Mouse (Mus musculus) telencephalon, adult 2 months (tissue): ENCODE results near the gene Tubg2.

Experiments
- DNase-seq: peaks from one replicate; pipeline ENCODE4 v3.0.0-alpha.2; 2011; ENCODE audit warnings: low read depth, low spot score

The Tubg2 gene

DNA sequence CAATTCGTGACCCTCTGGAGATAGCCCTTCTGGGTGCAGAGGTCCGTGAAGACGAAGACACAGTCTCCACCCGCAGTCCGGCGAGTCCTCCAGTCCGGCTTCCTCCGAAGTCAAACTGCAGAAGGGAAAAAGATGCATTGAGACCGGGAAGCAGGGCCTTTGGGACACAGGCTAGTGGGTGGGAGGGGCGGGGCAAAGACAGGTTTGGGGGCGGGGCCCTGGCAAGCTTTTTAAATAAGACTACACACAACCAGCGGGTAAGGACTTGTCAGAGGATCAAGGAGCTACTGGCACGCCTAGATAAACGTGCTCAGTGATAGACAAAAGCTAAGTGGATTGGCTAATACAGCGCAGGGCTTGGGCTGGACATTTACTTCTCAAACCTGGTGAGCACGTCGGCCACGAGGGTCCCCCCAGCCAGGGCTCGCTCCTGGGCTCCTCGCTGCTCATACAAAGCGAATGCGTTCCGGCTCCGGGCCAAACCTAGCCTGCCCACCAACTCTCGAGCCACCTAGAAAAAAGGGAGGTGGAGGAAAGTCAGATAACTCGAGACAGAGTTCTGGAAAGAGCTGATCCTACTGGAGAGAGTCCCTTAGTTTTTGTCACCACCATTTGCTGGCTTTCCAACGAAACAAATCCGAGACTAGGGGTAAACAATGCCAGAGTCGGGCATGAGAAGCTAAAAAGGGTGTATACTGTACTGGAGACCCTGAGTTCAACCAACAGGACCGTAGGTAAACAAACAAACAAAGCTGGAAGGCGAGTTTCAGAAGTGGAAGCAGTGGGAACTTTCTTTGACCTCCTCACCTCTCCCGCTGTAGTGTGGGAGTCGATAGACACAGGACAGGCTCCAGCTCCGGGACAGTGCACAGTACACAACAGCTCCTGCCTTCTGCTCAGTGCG is 9.2 kb downstream of the Tubg2 start:
- no peak for DNase-seq

GRCm38 (mm10) chr11:101166357-101166756 is 10.7 kb downstream of the Tubg2 start:
- DNase-seq: no peak

GRCm38 (mm10) chr11:101167211-101167962 is 11.7 kb downstream of the Tubg2 start:
- no peak for DNase-seq

GRCm38 (mm10) chr11:101167963-101168300 is 12.2 kb downstream of the Tubg2 start:
- DNase-seq: no peak

- DNase-seq: no peak
Measured at GRCm38 (mm10) chr11:101168301-101168980, 12.7 kb downstream of the Tubg2 start.

GRCm38 (mm10) chr11:101169301-101170107 is 13.8 kb downstream of the Tubg2 start:
- DNase-seq: no peak

GRCm38 (mm10) chr11:101170354-101170810 is 14.7 kb downstream of the Tubg2 start, which contains the start of gene Cntnap1:
Cntnap1 (plus strand) TSS chr11:101170523.
- no peak for DNase-seq

GRCm38 (mm10) chr11:101170811-101171610 is 15.3 kb downstream of the Tubg2 start, which contains the start of gene Plekhh3:
Plekhh3 (minus strand) TSS chr11:101171351.
- peak; percentile 98 for DNase-seq

DNA sequence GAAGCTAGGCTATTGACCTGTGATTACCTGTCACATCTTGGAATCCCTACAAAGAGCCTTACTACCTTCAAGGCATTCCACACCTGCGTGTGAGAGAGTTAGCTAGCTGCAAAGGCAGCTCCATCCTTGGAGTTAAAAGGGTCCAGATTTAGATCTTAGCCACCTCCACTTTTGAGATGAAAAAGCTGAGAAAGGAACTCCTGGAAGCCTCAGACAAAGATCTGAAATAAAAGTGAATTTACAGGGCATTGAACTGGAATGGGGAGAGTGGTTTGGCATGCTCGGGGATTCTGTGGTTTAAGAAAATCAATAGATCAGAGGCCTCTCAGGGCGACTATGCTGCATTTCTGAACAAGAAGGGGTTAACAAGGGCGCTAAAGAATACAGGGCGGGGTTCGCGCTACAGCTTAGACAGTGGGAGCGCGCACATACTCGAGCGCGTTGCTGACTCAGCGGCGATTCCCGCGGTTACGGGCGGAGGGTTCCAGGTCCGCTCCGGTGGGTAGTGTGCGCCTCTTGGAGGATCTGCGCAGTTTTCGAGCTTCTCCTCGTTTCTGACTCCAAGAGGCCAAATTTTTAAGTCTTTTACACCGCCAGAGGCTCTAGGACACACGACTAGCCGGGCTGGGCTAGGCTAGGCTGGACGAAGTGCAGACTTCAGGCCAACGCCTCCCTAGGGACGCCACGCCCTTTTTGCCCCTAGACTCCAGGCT is 16.2 kb downstream of the Tubg2 start:
- DNase-seq: peak; percentile 77

- no peak for DNase-seq
Measured at GRCm38 (mm10) chr11:101172434-101172815, 16.7 kb downstream of the Tubg2 start.

GRCm38 (mm10) chr11:101173112-101173511 is 17.4 kb downstream of the Tubg2 start:
- no peak for DNase-seq

DNA sequence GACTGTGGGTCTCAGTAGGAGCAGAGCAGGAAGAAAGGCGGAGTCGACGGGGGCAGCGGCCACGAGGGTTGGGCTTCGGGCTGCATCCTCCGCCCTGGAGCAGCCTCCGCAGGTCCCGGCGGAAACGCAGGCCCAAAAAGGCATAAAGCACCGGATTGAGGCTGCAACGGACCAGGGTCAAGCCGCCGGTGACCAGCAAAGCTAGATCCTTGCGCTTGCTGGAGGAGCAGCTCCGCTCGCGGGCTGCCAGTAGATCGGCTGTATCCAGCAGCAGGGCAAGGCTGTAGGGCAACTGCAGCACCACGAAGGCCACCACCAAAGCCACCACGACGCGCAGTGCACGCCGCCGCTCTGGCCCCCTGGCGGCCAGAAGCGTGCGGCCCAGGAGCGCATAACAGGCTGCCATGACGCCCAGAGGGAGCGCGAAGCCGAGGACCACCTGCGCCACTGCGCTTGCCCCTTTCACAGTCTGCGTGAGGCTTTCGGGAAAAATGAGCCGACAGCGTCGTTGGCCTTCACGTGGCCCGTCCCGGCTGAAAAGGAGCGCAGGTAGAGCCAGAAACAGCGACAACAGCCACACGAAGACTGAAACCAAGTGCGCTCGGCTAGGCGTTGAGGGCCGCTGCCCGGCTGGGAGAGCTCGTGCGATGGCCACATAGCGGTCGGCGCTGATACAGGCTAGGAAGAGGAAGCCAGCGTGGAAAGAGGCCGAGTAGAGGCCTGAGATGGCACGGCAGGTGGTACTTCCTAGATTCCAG is 18.1 kb downstream of the Tubg2 start:
- no peak for DNase-seq

- no peak for DNase-seq
Measured at GRCm38 (mm10) chr11:101174389-101174745, 18.7 kb downstream of the Tubg2 start.

- no peak for DNase-seq
Measured at GRCm38 (mm10) chr11:101174851-101175628, 19.3 kb downstream of the Tubg2 start, which contains the start of gene Ccr10. Ccr10 (minus strand) TSS chr11:101175443.

DNA sequence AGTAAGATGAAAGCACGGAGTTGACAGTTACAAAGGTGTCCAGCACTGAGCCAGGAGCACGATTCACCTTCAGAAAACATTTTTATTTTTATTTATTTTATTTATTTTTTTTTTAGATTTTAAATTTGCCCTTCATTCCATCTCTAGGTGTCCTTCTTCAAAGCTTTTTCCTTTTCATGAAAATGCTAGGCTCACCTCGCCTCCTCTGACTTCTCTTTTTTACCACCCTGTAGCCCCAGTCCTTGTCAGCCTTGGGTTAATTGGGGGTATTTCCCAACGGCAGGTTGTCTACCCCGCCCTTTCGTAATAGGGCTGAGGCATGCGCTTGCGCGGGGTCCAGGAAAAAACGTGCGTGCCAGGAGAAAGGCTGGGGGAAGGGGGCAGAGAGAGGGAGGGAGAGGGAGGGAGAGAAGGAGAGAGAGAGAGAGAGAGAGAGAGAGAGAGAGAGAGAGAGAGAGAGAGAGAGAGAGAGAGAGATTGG is 20.0 kb downstream of the Tubg2 start:
- DNase-seq: no peak

DNA sequence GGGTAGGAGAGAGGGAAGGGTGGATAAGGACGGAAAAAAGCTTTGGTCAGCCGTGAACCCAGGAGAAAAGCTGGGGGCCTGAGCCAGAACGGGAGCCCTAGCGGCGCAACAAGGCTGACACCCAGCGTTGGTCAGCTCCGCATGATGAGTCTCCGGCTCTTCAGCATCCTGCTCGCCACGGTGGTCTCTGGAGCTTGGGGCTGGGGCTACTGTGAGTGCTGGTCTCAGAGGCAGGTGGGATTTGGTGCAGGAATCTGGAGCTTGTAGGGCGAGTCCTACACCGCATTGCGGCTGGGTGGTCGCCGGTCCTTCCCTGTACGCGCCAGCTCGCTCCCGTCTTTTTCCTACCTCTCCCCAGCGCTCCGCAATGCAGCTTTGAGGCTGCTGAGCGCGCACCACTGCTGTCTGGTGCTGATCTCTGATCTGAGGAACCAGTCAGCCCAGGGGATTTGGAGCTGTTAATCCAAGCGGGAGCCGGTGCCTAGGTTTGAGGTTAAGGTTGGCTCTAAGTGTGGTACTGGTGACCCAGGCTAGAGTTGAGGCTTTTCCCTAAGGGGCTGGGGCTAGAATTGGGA is 20.5 kb downstream of the Tubg2 start:
- DNase-seq: no peak

- no peak for DNase-seq
Measured at GRCm38 (mm10) chr11:101176933-101177773, 21.4 kb downstream of the Tubg2 start.
